Mouse (Mus musculus) naive thymus-derived CD4-positive, alpha-beta T cell, adult 2 months (primary cell): ENCODE results near the gene Irf6.
A peak's percentile ranks its signal among the peaks of the same experiment; 100 is the strongest.

Source experiments
- DNase-seq: peaks from one replicate; pipeline ENCODE4 v3.0.0-alpha.2; 2011; ENCODE audit warnings: low read depth

Irf6 gene

DNA sequence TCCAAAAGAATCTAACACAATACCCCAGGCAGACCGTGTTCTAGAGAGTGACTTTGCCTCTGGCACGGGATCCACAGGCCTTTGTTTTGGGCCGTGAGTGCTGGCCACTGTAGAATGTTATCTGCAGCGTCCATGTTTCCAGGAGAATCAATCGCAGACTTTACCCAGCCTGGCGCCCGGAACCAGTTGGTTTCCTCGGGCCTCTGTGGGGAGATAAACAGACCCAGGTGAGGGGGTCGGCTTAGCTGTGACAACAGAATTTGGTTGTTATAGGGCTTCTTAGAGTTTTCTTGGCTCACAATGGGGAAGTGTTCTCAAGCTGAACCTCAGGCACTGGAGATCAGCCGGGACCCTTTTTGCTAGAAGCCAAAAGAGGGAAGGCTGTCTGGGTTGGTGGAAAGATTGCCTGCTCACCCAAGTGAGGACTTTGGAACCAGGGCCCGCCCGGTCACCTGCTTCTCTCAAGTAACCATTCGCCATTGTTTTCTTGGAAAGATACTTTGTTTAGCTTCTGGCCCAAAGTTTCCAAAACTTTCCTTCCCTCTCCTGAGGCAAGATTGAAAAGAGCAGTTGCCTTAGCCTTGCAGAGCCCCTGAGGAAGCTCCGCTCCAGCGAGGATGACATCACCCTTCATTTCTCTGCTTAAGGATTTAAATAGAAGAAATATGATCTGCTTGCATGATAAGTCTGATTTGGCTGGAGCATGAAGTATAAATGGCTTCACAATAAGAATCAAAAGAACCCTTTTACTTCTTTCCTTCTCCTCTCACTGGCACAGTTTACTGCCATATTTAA lies 3.6 kb downstream of the Irf6 start:
- DNase-seq: no peak

- no peak for DNase-seq
Measured at GRCm38 (mm10) chr1:193157111-193157492, 4.2 kb downstream of the Irf6 start.

- DNase-seq: peak; percentile 46
Measured at GRCm38 (mm10) chr1:193159163-193159562, 6.3 kb downstream of the Irf6 start.

DNA sequence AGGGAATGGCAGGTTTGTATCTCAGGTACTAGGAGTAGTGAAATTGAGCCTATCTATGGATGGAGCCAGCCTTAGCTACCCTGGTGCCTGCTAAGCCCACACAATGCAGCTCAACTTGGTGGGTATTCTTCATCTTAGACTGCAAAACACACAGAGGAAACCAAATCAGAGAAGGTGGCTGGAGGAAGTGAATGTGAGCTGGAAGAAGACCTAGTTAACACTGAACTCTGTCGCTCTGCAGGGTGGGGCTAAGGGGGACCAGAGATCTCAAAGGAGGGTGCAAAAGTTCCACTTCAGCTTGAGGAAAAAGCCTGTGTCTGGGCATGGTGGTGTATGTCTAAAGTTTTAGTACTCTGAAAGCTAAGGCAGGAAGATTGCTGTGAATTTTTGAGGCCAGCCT lies 6.7 kb downstream of the Irf6 start:
- DNase-seq: peak; percentile 61

DNA sequence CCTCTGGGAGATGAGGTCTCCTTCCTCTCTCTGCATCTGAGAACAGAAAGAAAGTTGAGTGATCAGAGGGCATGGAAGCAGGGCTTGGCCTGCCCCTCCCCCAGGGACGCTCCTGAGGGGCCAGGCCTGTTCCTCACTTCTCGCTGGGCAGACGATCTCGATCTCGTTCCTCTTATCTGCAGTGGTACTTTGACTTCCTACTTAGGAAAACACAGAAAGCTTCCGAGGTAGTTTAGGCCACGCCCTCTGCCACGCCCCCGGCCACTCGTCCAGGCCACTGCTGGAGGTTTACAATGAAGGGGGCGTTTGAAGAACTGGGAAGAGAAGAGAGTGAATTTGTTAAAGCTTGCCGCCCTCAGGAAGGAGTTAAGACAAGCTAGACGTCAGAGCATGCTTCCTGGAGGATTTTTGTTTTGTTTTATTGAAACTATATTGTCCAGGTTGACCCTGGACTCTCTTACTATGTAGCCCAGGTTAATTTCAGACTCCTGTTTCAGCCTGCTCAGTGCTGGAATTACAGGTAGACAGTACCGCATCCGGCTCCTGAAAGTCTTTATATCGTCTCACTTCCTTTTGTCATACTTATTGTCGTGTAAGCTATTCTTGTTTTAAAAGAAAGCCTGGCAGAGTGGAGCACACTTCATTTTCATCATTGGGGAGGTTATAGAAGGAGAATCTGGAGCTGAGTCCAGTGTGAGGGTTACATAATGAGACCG lies 7.6 kb downstream of the Irf6 start:
- peak; percentile 64 for DNase-seq

DNA sequence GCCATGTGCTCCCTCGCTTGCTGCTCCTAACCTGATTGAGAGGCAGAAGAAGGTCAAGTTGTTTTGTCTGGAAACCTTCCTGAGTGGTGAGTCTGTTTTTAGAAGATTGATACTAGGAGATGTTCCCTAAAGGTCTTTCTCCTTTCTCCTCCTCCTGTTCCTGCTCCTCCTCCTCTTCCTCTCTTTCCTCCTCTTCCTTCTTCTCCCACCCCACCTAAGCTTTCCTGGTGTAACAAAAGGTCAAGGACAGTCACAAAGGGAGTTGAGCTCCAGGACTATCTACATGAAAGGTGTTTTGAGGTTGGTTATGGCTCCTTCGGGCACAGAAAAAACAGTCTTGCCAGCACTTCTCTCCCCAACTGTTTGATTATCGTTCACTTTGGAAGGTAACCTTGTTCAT lies 14.8 kb downstream of the Irf6 start, which contains the start of gene A130010J15Rik:
Gene A130010J15Rik, plus strand, starts transcription at position 301 of the 400 bp plus-strand sequence.
- no peak for DNase-seq

DNA sequence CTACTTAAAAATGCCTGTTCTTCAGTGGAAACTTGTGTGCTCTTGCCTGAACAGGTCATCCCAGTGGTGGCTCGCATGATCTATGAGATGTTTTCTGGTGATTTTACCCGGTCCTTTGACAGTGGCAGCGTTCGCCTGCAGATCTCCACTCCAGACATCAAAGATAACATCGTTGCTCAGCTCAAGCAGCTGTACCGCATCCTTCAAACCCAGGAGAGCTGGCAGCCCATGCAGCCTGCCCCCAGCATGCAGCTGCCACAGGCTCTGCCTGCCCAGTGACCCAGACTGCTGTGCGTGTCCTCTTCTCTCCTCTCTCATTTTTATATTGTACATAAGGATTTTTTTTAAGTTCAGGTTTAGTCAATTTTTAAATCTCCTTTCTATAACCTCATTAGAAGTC lies 16.3 kb downstream of the Irf6 start:
- DNase-seq: peak; percentile 51

- peak; percentile 82 for DNase-seq
Measured at GRCm38 (mm10) chr1:193169856-193170255, 16.9 kb downstream of the Irf6 start.

GRCm38 (mm10) chr1:193172991-193173809 lies 20.3 kb downstream of the Irf6 start:
- DNase-seq: peak; percentile 100

GRCm38 (mm10) chr1:193173810-193174129 lies 20.9 kb downstream of the Irf6 start:
- no peak for DNase-seq

DNA sequence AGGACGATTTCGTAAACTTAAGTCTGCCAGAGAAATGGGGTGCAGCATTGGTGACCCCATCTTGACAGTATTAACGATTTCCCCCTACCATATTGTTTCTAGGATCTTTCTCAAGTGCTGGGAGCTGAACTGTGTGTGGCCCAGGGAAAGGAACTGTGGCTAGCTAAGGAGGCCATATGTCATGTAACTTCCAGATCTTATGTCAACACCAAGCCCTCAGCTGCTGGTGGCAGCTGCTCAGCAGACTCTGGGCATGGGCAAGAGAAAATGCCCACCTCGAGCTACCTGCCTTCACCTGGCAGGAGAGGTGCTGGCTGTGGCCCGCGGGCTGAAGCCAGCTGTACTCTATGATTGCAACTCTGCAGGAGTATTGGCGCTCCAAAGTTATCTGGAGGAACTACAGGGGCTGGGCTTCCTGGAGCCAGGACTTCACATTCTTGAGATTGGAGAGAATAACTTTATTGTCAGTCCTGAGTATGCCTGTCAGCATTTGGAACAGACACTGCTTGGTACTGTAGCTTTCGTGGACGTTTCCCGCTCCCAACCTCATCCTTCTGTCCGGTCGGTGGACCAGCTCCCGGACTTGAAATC lies 21.3 kb downstream of the Irf6 start:
- DNase-seq: no peak

GRCm38 (mm10) chr1:193181104-193181503 lies 28.2 kb downstream of the Irf6 start:
- peak; percentile 69 for DNase-seq

- no peak for DNase-seq
Measured at GRCm38 (mm10) chr1:193188257-193188656, 35.3 kb downstream of the Irf6 start.

DNA sequence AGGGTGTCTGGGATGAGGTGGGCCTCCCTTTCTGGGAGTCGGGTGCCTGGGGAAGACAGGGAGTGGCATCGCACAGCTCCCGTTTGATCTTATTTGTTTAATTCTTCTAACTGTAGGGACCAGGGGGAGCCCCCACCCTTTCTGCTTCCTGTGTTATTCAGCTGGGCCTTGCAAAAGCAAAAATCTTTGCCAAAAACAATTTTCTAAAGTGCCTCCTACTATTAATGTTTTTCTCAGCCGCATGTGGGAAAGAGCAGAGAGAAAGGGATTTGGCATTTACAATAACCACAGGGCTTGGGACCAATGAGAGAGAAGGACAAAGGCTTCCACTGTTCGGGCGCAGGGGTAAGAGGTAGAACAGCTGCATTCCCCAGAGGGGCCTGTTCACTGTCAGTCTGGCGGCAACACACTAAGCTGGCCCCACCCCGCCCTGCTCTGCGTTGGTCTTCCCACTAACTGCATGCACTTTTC lies 36.3 kb downstream of the Irf6 start:
- DNase-seq: peak; percentile 64

DNA sequence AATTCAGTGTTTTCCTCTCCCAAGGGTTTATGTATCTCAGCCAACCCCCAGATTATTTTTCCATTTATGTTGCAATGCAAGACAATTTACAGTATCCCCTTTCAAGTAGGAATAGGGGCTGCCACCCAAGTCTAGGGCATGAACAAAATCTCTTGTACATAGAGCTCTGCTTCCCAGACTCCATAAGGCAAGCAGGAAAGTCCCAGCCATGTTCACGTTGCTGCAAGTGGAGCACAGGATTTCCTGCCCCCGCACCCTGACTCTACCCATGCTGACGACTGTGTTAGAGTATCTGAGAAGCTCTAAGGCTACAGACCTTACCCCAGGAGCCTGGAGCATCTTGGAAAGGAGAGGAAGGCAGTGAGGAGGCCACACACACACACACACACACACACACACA lies 36.9 kb downstream of the Irf6 start:
- peak; percentile 43 for DNase-seq

GRCm38 (mm10) chr1:193191675-193192283 lies 38.9 kb downstream of the Irf6 start:
- DNase-seq: no peak

DNA sequence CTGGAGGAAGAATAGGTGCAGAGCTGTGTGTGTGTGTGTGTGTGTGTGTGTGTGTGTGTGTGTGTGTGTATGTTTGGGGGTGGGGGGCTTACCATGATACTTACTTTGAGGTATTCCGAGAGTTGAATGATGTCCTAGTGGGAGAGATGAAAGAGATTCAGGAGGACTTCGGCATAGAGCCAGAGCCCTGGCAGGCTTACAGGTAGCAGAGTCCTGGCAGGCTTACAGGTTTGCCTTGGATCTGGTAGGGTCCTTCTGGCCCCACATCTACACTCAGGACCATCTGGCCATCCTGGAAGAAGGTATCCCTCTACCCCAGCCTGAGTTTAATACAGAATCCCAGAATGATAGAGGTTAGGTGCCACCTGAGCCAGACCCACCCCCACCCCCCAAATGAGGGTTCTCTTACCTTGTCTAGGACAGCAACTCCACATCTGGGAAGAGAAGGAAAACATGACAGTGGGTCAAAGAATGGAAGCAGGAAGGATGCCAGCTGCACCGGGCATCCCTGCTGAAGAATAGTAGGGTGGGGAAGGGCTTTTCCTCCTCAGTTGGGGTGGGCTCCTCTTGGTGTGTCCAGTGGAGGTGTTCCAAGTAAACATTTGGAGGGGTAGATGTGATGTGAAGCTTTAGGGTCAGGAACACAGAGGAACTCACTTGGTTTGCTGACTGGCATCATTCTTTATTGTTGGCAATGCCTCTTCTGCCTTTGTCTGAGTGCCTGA lies 41.7 kb downstream of the Irf6 start:
- no peak for DNase-seq

GRCm38 (mm10) chr1:193195169-193195810 lies 42.4 kb downstream of the Irf6 start:
- DNase-seq: no peak

GRCm38 (mm10) chr1:193197494-193198205 lies 44.7 kb downstream of the Irf6 start:
- no peak for DNase-seq

DNA sequence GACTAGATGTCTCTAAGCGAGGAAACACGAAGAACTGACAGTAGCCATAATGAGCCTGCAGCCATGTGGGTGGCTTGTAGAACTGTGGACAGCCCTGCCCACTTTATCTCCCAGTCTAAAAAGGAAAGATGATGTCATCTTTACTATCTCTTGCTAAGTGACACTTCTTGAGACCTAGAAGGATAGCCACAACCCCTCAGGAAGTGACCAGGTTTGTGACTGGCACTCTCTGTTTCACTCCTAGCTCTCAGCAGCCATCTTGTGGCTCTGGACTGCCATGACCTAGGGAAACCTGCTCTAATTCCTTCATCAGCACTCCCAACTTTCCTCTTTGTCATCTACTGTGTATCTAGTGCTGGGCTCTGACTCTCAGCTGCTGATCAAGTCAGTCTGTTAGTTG lies 45.4 kb downstream of the Irf6 start:
- peak; percentile 51 for DNase-seq
